Mouse (Mus musculus) ES-Bruce4 (cell line): ENCODE results near the gene Ascc3. TPM values are rescaled to one million over a fixed set of nuclear protein-coding genes. Genes with fewer than 3 reads are reported as not detected.

Experiments used
- H3K27ac ChIP-seq: 2 replicates; pipeline ENCODE4 v1.5.1; 2012; ENCODE audit warnings: low read length, inconsistent platforms; ENCODE audit not compliant: insufficient read depth
- H3K27me3 ChIP-seq: 2 replicates; pipeline ENCODE4 v1.6.1; 2012; ENCODE audit warnings: mild to moderate bottlenecking, low read length, inconsistent platforms; ENCODE audit not compliant: control insufficient read depth, poor library complexity, insufficient read depth, severe bottlenecking
- H3K36me3 ChIP-seq: 2 replicates; pipeline ENCODE4 v1.6.1; 2012; ENCODE audit warnings: inconsistent platforms, mild to moderate bottlenecking, low read length, moderate library complexity; ENCODE audit not compliant: control insufficient read depth, poor library complexity, insufficient read depth, severe bottlenecking
- H3K4me1 ChIP-seq: one replicate; pipeline ENCODE4 v1.8.1; 2011; ENCODE audit warnings: low read length; ENCODE audit not compliant: control insufficient read depth, insufficient read depth
- H3K4me3 ChIP-seq: 2 replicates; pipeline ENCODE4 v1.5.1; 2011; ENCODE audit warnings: low read depth, mild to moderate bottlenecking, low read length
- H3K9ac ChIP-seq: 2 replicates; pipeline ENCODE4 v1.6.1; 2012; ENCODE audit warnings: low read depth, mild to moderate bottlenecking, inconsistent platforms; ENCODE audit not compliant: poor library complexity, severe bottlenecking
- H3K9me3 ChIP-seq: replicated peaks from 2 replicates; pipeline ENCODE4 v1.6.1; 2012; ENCODE audit warnings: mild to moderate bottlenecking, low read length, inconsistent platforms; ENCODE audit not compliant: control insufficient read depth, poor library complexity, insufficient read depth, severe bottlenecking
- CTCF ChIP-seq: IDR thresholded peaks from one replicate; pipeline ENCODE4 v1.8.1; 2011; ENCODE audit warnings: low read depth, low read length
- EP300 ChIP-seq: IDR thresholded peaks from 2 replicates; pipeline ENCODE4 v1.6.1; 2011; ENCODE audit warnings: low read depth, low read length; ENCODE audit not compliant: insufficient read depth
- POLR2A ChIP-seq: IDR thresholded peaks from one replicate; pipeline ENCODE4 v1.8.1; 2011; ENCODE audit warnings: low read length; ENCODE audit not compliant: insufficient read depth
- polyA plus RNA-seq: library from polyadenylated mRNA; stranded (reverse); fragments of >200 nt; gene quantifications from 2 replicates; pipeline ENCODE4 v1.2.4, GENCODE M21; 2011; ENCODE audit warnings: low read depth; ENCODE audit not compliant: missing spikeins, insufficient read depth, insufficient read length

Ascc3 gene
- polyA plus RNA-seq, 1 experiment, result 39.1 TPM

- Histone ChIP-seq H3K9me3 (no peaks in the 10 kb centered on the region), H3K27me3 (no peaks in the 10 kb centered on the region), H3K4me1 (no peaks in the 10 kb centered on the region), H3K9ac (no peak overlapping the region), H3K4me3 (no peak overlapping the region), H3K27ac (no peak overlapping the region), H3K36me3 (no peaks in the 10 kb centered on the region)
- TF ChIP-seq CTCF (no peak), POLR2A (no peak), EP300 (no peak)
Observed at GRCm38 (mm10) chr10:50806166-50806565, 213.7 kb downstream of the Ascc3 start.

GRCm38 (mm10) chr10:50822363-50822762 lies 229.9 kb downstream of the Ascc3 start:
- Histone ChIP-seq H3K27ac (no peak overlapping the region), H3K36me3 (no peaks in the 10 kb centered on the region), H3K27me3 (no peaks in the 10 kb centered on the region), H3K4me3 (no peak overlapping the region), H3K4me1 (no peaks in the 10 kb centered on the region), H3K9ac (no peak overlapping the region), H3K9me3 (no peaks in the 10 kb centered on the region)
- no peak for TF ChIP-seq EP300
- no peak for TF ChIP-seq CTCF
- no peak for TF ChIP-seq POLR2A

- TF ChIP-seq EP300, result no peak
- no peak for TF ChIP-seq CTCF
- H3K4me1 ChIP-seq, result no peaks in the 10 kb centered on the region
- no peak overlapping the region for H3K27ac ChIP-seq
- no peak overlapping the region for H3K4me3 ChIP-seq
- H3K36me3 ChIP-seq, result no peaks in the 10 kb centered on the region
- H3K9me3 ChIP-seq, result no peaks in the 10 kb centered on the region
- H3K27me3 ChIP-seq, result no peaks in the 10 kb centered on the region
- no peak overlapping the region for H3K9ac ChIP-seq
Observed at GRCm38 (mm10) chr10:50826829-50827228, 234.4 kb downstream of the Ascc3 start.

- Histone ChIP-seq H3K36me3 (no peaks in the 10 kb centered on the region), H3K27me3 (no peaks in the 10 kb centered on the region), H3K4me3 (no peak overlapping the region), H3K4me1 (no peaks in the 10 kb centered on the region), H3K9me3 (no peaks in the 10 kb centered on the region), H3K27ac (no peak overlapping the region), H3K9ac (no peak overlapping the region)
- TF ChIP-seq CTCF, result no peak
- TF ChIP-seq POLR2A, result no peak
- TF ChIP-seq EP300, result no peak
Observed at GRCm38 (mm10) chr10:50834533-50834932, 242.1 kb downstream of the Ascc3 start.

GRCm38 (mm10) chr10:50843363-50843762 lies 250.9 kb downstream of the Ascc3 start:
- H3K36me3 ChIP-seq, result no peaks in the 10 kb centered on the region
- H3K27me3 ChIP-seq, result no peaks in the 10 kb centered on the region
- H3K27ac ChIP-seq, result no peak overlapping the region
- no peaks in the 10 kb centered on the region for H3K9me3 ChIP-seq
- TF ChIP-seq CTCF (no peak), POLR2A (no peak), EP300 (no peak)
- no peaks in the 10 kb centered on the region for H3K4me1 ChIP-seq
- H3K4me3 ChIP-seq, result no peak overlapping the region
- H3K9ac ChIP-seq, result no peak overlapping the region

- TF ChIP-seq CTCF, result no peak
- no peak for TF ChIP-seq EP300
- no peak for TF ChIP-seq POLR2A
- Histone ChIP-seq H3K27me3 (no peaks in the 10 kb centered on the region), H3K9ac (no peak overlapping the region), H3K4me3 (no peak overlapping the region), H3K27ac (no peak overlapping the region), H3K4me1 (no peaks in the 10 kb centered on the region), H3K9me3 (no peaks in the 10 kb centered on the region), H3K36me3 (no peaks in the 10 kb centered on the region)
Observed at GRCm38 (mm10) chr10:50868202-50868601, 275.7 kb downstream of the Ascc3 start.
